Mouse (Mus musculus) liver, embryonic 14.5 days (tissue): ENCODE results near the gene 4933428G20Rik. TPM values are rescaled to one million over a fixed set of nuclear protein-coding genes. Genes with fewer than 3 reads are reported as not detected.

Source experiments
- ATAC-seq: fragments of 200-750 bp; cut with Nextera tagmentation; 2 replicates; pipeline ENCODE4 v1.8.0; 2017; ENCODE audit warnings: moderate number of reproducible peaks, mild to moderate bottlenecking, moderate library complexity; ENCODE audit not compliant: insufficient read depth
- DNase-seq, 3 experiments: peaks; one replicate each; pipeline ENCODE4 v3.0.0-alpha.2; 2012 to 2013; ENCODE audit warnings: low read depth in 3 of 3, low spot score in 3 of 3
- H3K27ac ChIP-seq: fragments of 300-500 bp; sonication (generic); 2 replicates; pipeline ENCODE4 v1.5.1; 2014; ENCODE audit warnings: moderate library complexity, mild to moderate bottlenecking, control low read depth, inconsistent platforms
- H3K27me3 ChIP-seq: fragments of 300-500 bp; sonication (generic); 2 replicates; pipeline ENCODE4 v1.6.1; 2014; ENCODE audit warnings: mild to moderate bottlenecking, low read length, moderate library complexity; ENCODE audit not compliant: control insufficient read depth, insufficient read depth
- H3K36me3 ChIP-seq: fragments of 300-500 bp; sonication (generic); replicated peaks from 2 replicates; pipeline ENCODE4 v1.6.1; 2014; ENCODE audit warnings: low read depth; ENCODE audit not compliant: control insufficient read depth, insufficient read depth
- H3K4me1 ChIP-seq, 2 experiments: fragments of 200-500 bp in 1 of 2; fragments of 300-500 bp in 1 of 2; sonication (generic) in 1 of 2; replicated peaks; 2 replicates each; pipeline ENCODE4 v1.6.1; 2012 to 2014; ENCODE audit warnings: antibody characterized with exemption in 1 of 2, inconsistent platforms in 1 of 2, low read length in 1 of 2; ENCODE audit not compliant: control insufficient read depth in 2 of 2, insufficient read depth in 2 of 2
- H3K4me2 ChIP-seq: fragments of 300-500 bp; sonication (generic); 2 replicates; pipeline ENCODE4 v1.6.1; 2014; ENCODE audit warnings: low read depth, mild to moderate bottlenecking, control low read depth, moderate library complexity
- H3K4me3 ChIP-seq, 2 experiments: fragments of 200-500 bp in 1 of 2; fragments of 300-500 bp in 1 of 2; sonication (generic) in 1 of 2; 2 replicates each; pipeline ENCODE4 v1.5.1; 2012 to 2014; ENCODE audit warnings: low read depth in 2 of 2, low read length in 2 of 2, mild to moderate bottlenecking in 2 of 2, control low read depth in 1 of 2, inconsistent platforms in 1 of 2, moderate library complexity in 1 of 2; ENCODE audit not compliant: insufficient read depth in 1 of 2
- H3K9ac ChIP-seq: fragments of 300-500 bp; sonication (generic); replicated peaks from 2 replicates; pipeline ENCODE4 v1.6.1; 2014; ENCODE audit warnings: mild to moderate bottlenecking, control low read depth, moderate library complexity
- H3K9me3 ChIP-seq: fragments of 300-500 bp; sonication (generic); 2 replicates; pipeline ENCODE4 v1.6.1; 2016; ENCODE audit warnings: low read length, mixed read lengths; ENCODE audit not compliant: control insufficient read depth
- CTCF ChIP-seq: IDR thresholded peaks from 2 replicates; pipeline ENCODE4 v1.5.1; 2016; ENCODE audit warnings: antibody characterized with exemption, low read depth, control low read depth
- EP300 ChIP-seq: IDR thresholded peaks from 2 replicates; pipeline ENCODE4 v1.6.1; 2016; ENCODE audit warnings: antibody characterized with exemption, low read depth
- WGBS: fragments of 180-500 bp; shearing (Covaris S2); extraction: QIAGEN DNeasy Blood & Tissue Kit; methylation state at CpG from one replicate; pipeline ENCODE4 v1.1.7; 2014; ENCODE audit not compliant: insufficient replicate concordance; 5-methylcytosine and 5-hydroxymethylcytosine counted together
- polyA plus RNA-seq, 2 experiments: library from polyadenylated mRNA; depleted of rRNA in 1 of 2; stranded (reverse) in 1 of 2; unstranded in 1 of 2; fragments of >200 nt; fragmentation: Nextera tagmentation in 1 of 2; extraction: Ambion mirVana in 1 of 2; gene quantifications; 2 replicates each; pipeline versions ENCODE4 v1.2.1 to v1.2.3; 2012 to 2014

The 4933428G20Rik gene
- polyA plus RNA-seq, 2 experiments, result 0.02 TPM; not detected in 1

GRCm38 (mm10) chr11:97491640-97492039, 8.5 kb downstream of the 4933428G20Rik start:
- no peaks in the 10 kb centered on the region for H3K4me1 ChIP-seq
- H3K27ac ChIP-seq, result no peak overlapping the region
- no peak overlapping the region for H3K4me3 ChIP-seq
- 94% methylated on average over 10 of the region's 10 CpGs for WGBS
- TF ChIP-seq EP300 (no peak), CTCF (no peak)
- no peak overlapping the region for H3K9ac ChIP-seq
- H3K27me3 ChIP-seq, result no peaks in the 10 kb centered on the region
- peaks cover 77% of the 10 kb centered on the region for H3K36me3 ChIP-seq
- H3K4me2 ChIP-seq, result no peak overlapping the region
- DNase-seq (no peak), ATAC-seq (no peak)
- H3K9me3 ChIP-seq, result no peaks in the 10 kb centered on the region

- H3K4me2 ChIP-seq, result no peak overlapping the region
- H3K36me3 ChIP-seq, result peaks cover 83% of the 10 kb centered on the region
- no peak overlapping the region for H3K4me3 ChIP-seq
- no peak overlapping the region for H3K9ac ChIP-seq
- WGBS, result 42% methylated on average over 16 of the region's 16 CpGs
- DNase-seq (peak; percentile 33 to 45 (median 35)), ATAC-seq (peak; percentile 45)
- H3K9me3 ChIP-seq, result no peaks in the 10 kb centered on the region
- no peaks in the 10 kb centered on the region for H3K27me3 ChIP-seq
- peak; percentile 98 for TF ChIP-seq CTCF
- no peak for TF ChIP-seq EP300
- no peaks in the 10 kb centered on the region for H3K4me1 ChIP-seq
- no peak overlapping the region for H3K27ac ChIP-seq
Measured at GRCm38 (mm10) chr11:97489589-97490324, 10.4 kb downstream of the 4933428G20Rik start.

GRCm38 (mm10) chr11:97487656-97488055, 12.5 kb downstream of the 4933428G20Rik start:
- DNase-seq (no peak), ATAC-seq (no peak)
- no peaks in the 10 kb centered on the region for H3K4me1 ChIP-seq
- H3K4me2 ChIP-seq, result no peak overlapping the region
- 82% methylated on average over 3 of the region's 3 CpGs for WGBS
- H3K9ac ChIP-seq, result no peak overlapping the region
- H3K27me3 ChIP-seq, result no peaks in the 10 kb centered on the region
- no peak for TF ChIP-seq CTCF
- TF ChIP-seq EP300, result no peak
- H3K4me3 ChIP-seq, result no peak overlapping the region
- no peaks in the 10 kb centered on the region for H3K9me3 ChIP-seq
- no peak overlapping the region for H3K27ac ChIP-seq
- H3K36me3 ChIP-seq, result peaks cover 82% of the 10 kb centered on the region

- no peaks in the 10 kb centered on the region for H3K4me1 ChIP-seq
- H3K4me3 ChIP-seq, result no peak overlapping the region
- TF ChIP-seq EP300 (no peak), CTCF (no peak)
- WGBS, result 86% methylated on average over 8 of the region's 8 CpGs
- no peak overlapping the region for H3K27ac ChIP-seq
- no peaks in the 10 kb centered on the region for H3K9me3 ChIP-seq
- DNase-seq (no peak), ATAC-seq (no peak)
- no peak overlapping the region for H3K9ac ChIP-seq
- H3K36me3 ChIP-seq, result peaks cover 82% of the 10 kb centered on the region
- H3K4me2 ChIP-seq, result no peak overlapping the region
- no peaks in the 10 kb centered on the region for H3K27me3 ChIP-seq
Measured at GRCm38 (mm10) chr11:97485661-97486060, 14.5 kb downstream of the 4933428G20Rik start.

- TF ChIP-seq EP300 (no peak), CTCF (no peak)
- WGBS, result 90% methylated on average over 8 of the region's 8 CpGs
- Histone ChIP-seq H3K9ac (no peak overlapping the region), H3K4me1 (no peaks in the 10 kb centered on the region; a peak in 1 of 4 replicates), H3K27me3 (no peaks in the 10 kb centered on the region), H3K4me3 (no peak overlapping the region), H3K9me3 (no peaks in the 10 kb centered on the region), H3K36me3 (peaks cover 95% of the 10 kb centered on the region), H3K4me2 (no peak overlapping the region), H3K27ac (no peak overlapping the region)
- ATAC-seq, result no peak
- DNase-seq, result no peak
Measured at GRCm38 (mm10) chr11:97479824-97480223, 20.3 kb downstream of the 4933428G20Rik start.
